Mouse (Mus musculus): ENCODE measurements around the gene Rnaseh2c.

Gene Rnaseh2c

DNA sequence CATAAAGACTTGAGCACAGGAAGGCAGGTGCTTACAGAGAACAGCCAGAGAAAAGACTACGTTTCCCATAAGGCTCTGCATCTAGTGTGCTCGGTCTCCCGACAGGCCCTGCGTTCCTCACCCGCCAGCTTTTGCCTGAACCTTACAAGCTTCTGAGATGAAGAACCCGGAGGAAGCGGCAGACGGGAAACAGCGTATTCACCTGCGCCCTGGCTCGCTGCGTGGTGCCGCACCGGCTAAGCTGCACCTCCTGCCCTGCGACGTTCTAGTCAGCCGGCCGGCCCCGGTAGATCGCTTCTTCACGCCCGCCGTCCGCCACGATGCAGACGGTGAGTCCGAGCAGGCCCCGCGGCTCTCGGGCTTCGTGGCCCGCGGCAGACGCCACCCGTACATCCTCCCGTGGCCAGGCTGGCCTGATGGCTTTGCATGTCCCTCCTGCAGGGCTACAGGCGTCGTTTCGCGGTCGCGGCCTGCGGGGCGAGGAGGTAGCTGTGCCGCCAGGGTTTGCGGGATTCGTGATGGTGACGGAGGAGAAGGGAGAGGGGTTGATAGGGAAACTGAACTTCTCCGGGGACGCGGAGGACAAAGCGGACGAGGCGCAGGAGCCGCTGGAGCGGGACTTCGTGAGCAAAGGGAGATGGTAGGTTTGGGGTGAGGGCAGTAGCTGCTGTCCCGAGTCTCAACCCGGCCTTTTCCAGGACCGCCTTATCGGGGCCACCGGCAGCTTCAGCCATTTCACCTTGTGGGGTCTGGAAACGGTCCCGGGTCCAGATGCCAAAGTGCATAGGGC, at the start of gene Rnaseh2c:
Gene Rnaseh2c (plus strand): TSS at position 122 of the 790 bp plus-strand sequence.
- DNase-seq: peak; percentile 85

DNA sequence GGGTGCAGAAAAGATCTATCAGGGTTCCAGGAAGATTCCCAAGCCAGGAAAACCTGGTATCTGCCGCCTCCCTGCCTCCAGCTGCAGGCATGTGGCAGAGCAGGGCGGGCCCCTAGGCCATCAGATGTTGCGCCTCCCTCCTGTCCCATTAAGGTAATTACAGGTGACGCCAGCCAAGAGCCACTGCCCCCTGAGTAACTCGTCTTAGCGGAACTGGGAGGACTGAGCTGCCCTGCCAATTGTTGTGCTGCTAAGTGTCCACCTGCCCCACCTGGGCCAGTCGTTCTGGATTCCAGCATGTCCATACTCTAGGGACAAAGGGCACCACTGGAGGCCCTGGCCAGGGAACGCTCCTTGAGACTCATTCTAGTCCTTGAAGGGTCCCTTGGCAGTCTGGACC, 47.9 kb upstream of the Rnaseh2c start:
- DNase-seq: no peak

DNA sequence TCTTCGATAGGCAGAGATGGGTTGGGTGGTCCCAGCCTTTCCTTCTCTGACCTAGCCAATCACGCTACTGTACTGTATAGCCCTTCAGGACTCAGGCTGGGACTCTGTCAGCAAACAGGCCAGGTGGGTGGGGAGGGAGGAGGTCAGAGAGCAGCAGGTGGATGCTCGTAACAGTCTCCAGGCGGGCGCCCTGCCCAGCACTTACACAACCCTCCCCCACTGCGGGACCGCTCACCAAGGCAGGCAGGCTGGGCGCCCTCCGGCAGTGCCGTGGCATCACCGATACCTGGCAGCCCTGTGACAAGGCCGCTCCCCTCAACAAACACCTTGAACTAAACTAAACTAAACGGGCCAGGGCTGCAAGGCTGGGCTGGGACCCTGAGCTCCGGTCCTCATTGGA, 47.5 kb upstream of the Rnaseh2c start:
- no peak for DNase-seq

DNA sequence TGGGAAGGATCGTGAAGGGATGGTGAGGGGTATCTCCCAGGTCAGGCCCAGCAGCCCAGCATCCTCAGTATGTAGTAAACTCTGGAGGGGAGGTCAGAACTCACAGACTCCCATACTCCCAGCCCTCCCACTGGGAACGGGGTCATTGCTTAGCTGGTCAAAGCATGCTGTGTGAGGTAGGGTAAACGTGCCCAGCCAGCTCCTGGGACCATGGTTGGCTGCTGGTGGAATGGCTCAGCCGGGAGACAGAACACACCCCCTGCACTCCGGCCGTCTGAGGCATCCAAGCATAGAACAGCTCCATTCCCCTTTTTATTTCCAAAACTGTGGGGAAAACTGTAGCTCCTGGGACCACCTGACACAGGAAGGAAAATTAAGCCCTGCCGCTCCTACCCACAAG, 43.5 kb upstream of the Rnaseh2c start:
- no peak for DNase-seq

DNA sequence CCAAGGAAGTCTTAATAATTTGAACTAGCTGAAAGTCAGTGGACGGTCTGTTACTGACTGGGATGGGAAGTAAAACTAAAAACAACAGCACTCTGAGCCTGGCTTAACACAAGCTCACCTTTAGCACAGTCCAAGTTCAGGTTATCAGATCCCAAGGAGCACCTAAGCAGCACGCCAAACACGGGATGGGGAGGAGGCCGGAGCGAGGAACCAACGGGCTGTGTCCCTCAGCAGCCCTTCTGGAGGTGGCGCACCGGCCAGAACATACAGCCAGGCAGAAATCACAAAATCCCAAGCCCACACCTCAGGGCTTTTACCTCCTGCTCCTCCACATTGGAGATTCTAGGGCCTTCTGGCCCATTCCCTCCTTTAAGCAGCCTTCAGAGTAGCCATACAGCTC, 42.9 kb upstream of the Rnaseh2c start:
- DNase-seq: no peak

DNA sequence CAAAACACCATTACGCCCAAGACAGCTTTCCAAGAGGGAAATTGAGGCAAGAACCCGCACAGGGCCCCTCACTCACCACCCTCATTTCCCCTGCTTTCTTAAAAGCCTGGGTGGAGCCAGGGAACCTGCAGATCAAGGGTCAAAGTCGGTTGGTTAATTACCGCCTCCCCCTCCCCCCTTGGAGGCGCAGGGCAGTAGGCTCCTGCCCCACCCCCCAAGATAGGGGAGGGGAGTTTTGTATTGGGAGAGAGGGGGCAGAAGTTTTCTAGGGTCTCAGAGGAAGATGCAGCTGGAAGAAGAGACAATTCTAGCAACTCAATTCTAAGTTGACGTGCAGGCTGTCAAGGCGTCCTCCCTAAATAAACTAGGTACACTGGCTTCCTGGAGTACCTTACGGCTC, 42.4 kb upstream of the Rnaseh2c start:
- no peak for DNase-seq

DNA sequence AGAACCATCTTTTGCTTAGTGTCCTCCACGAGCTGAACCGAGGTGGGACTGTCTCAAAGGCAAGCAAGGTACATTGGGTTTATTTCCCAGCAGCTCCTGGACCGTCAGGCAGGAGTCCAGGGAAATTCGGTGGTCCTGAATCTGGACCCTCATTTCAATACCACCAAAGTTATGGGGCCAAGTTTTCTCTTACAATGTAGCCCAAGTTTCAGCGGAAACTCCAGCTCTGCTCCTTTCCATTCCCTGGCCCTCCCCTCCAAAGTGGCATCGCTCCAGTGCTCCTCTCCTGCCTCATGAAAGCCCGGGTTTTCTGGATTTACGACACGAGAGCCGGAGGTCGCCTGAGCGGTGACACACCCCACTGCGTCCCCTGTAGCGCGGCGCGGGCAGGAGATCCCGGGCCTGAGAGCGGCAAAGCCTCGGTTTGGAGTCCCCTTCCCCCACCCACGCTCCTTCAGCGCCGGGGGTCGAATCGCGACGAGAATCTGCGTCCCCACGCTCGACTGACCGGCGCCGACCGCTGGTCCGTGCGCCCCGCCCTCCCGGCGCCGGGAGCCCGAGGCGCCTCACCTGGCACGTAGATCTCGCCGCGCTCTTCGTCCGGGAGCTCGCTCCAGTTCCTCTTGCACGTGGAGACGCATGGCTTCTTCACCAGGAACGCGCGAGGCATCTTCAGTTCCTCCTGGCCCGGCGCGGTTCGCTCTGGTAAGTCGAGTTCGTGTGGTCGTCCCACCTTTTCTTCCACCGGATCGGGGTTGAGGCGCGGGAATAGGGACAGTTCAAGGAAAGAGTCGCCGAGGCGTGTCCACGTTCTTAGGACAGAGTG, 41.8 kb upstream of the Rnaseh2c start:
- DNase-seq: no peak

DNA sequence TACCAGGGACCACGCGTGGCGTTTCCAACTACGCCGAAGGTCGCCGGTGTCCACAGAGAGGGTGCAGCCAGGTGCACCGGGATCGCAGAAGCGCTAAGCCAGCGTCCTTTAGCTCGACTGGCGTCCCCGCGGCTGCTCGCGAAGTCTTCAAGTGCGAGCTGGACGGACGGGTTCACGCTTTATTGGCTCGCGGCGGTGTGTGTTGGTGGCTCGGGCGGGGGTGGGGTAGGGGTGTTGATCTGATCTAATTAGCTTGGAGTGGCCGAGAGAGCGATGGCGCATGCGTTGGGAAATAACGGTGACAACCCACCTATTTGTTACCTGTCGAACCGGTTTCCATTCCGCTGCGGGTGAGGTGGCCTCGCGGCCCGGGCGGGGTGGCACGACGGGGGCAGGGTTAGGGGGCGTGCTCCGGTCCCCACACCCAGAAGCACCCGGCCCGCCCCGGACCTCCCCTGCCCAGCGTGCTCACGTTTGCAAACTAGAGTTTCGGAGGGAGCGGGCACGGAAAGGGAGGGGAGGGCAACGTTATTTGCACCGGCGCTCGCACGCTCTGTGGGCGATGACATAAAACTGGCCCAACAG, 41.1 kb upstream of the Rnaseh2c start, which contains the start of gene Ovol1:
Gene Ovol1 (minus strand): TSS at position 190 of the 585 bp plus-strand sequence.
- no peak for DNase-seq

DNA sequence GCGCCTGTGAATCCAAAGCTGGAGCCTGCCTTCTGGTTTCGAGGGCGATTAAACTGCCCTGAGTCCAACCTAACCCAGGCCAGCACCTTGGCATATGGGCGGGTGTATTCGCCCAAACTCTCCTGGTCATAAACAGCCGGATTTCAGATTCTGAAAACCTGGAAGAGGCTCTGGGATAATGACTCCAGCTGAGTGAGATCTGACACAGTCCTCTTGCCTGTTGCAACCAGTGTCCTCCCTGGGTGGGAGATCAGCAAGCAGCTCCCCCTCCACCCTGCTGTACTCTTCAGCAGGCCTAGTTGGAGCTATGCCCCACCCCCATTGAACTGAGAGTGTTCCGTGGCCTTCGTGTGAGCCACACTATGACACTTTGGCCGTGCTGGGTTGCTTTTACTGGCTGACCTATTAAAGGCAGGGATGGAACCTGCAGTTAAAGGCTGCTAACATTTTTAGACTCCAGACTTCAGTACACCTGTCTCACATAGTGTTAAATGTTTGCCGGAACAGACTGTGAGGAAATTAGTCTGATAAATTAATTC, 40.4 kb upstream of the Rnaseh2c start:
- DNase-seq: no peak

DNA sequence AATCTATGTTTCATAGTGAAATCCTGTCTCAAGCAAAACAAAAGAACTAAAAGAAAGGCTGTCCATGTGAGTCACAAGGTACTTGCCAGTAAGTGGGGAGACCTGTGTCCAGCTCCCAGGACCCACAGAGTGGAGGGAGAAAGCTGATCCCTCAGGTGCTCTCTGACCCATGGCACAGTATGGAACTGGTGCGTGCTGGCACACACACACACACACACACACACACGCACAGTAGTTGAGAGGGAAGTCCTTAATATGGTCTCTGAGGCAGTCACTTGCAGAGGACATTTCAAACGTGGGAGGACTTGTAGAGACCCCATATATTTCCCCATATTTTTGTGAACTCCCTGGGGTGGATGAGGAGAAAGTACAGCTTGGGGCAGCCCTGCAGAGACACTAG, 39.8 kb upstream of the Rnaseh2c start:
- DNase-seq: no peak

DNA sequence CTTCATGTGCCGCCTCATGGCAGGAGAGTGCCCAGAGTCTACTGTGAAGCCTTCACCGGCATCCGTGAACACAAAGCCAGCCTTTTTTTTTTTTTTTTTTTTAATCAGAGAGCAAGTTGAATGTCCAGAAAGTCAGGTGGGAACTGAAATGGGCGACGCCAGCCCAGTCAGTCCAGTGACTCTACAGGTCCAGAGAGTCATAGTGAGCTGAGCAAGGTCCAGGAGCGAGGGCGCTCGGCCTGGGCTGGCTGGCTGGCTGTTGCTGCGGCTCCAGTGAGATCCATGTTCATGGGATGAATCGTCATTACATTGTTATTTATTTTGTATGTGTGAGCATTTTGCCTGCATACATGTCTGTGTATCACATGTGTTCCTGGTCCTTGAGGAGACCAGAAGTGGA, 38.9 kb upstream of the Rnaseh2c start:
- no peak for DNase-seq

DNA sequence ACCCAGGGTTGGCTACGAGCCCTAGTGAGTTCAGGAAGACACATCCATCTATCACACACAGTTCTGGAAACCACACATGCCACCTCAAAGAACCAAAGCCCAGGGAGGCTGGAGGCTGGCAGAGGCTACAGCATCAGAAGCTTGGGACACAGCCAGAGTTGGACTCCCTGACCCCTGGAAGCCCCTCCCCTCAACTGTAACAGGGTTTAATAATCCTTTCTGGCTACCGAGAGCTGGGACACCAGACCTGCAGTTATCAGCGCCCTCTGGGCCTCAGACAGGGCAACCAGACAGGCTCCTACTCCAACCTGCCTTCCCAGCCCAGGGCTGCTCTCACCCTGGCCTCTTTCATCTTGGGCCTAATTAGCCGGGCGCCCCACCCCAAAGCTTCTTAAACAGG, 35.4 kb upstream of the Rnaseh2c start:
- DNase-seq: no peak

DNA sequence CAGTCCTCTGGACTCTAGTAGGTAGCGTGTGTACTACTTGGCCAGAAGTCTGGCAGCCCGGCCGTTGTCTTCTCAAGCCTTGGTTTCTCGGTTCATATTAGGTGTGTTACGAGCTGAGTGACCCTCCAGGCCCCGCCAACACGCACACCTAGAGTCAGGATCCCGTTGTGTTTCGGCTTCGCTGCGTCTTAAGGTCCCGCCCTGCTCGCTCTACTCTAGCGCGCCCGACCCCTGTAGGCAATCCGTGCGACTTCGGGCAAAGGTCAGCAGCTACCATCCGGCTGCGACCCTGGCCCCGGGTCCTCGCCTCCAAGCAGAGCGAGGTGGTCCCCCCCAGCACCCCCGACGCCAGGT, 34.5 kb upstream of the Rnaseh2c start:
- DNase-seq: no peak

DNA sequence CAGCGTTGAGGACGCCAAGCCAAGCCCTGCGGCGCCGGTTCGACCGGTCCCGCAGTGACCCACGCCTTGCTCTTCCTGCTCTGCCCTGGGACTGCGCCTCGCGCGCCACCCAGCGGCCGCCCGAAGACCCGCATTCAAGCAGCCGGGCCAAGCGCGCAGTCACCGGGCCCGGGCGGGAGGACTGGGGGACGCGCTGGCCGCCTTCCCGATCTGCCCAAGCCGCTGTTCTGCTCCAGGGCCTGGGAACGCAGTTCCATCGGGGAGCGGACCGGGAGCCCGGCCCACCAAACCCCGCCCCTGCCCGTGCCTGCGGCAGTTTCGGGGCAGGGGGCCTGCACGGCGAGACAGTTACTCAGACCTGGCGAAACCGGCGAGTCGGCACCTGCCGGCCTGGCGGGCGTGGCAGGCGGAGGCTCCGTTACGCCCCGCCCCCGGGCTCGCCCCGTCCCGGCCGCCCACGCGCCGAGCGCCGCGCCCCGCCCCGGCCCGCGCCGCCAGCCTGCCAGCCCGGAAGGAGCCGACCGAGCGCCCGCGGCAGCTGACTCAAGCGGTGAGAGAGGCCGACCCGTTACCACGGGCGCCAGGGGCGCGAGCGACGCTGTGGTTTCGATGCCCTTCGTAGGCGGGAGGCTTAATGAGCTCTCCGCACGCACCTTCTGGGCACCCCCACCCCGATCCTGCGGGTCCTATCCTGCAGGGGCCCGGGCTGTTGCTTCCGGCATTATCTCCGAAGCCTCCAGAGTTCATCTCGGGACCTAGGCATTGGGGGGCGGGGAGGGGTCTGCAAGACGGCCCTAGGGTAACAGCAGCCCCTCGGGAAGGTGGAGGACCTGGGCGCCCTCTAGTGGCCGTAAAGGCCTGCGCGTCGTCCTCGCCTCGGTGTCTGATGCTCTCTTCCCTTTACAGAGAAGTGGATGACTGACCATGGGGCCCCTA, 33.9 kb upstream of the Rnaseh2c start, which contains the start of gene Ap5b1:
Gene Ap5b1 (plus strand): TSS at position 492 of the 936 bp plus-strand sequence.
- DNase-seq: peak; percentile 91

DNA sequence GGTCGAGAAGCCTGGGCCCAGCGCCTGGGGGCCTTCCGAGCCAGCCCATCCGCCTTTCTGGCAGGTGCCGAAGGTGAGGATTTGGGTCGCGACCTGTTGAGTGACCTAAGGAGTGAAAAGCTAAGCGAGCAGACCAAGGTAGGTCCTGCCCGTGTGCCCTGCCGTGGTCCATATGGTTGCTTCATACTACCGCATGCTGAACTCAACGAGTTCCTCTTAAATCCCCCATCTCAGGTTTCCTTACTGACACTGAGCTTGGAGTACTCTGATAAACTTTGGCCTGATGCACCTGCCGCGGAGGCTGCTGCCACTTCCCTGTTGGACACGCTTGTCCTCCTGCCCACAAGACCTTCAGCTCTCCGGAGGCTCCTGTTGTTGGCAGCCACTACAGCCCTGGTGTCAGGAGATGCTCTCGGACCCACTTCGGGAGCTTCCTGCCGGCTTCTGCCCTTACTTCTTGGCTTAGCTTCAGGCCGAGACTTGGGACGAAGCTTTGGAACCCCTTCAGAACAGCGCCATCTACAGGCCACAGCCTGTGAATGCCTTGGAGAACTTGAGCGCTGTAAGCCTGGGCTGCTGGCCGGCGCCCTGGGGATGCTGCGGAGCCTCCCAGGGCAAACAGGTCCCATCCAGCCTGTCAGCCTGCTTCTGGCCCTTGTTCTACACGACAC, 33.1 kb upstream of the Rnaseh2c start:
- DNase-seq: peak; percentile 88

DNA sequence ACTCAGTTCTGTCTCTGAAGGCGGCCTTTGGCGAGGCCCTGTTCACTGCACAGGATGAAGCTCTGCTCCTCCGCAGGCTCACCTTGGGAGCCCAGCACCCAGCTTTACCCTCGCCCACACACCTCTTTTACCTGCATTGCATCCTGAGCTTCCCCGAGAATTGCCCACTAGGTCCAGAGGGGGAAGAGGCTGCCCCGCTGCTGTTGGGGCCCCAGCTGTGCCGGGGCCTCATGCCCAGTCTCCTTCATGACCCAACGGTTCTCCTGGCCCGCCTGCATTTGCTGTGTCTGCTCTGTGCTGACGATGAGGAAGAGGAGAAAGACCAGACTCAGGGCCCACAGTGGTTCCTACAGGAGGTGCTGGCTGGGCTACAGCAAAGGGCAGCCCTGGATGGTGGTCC, 32.2 kb upstream of the Rnaseh2c start:
- no peak for DNase-seq

DNA sequence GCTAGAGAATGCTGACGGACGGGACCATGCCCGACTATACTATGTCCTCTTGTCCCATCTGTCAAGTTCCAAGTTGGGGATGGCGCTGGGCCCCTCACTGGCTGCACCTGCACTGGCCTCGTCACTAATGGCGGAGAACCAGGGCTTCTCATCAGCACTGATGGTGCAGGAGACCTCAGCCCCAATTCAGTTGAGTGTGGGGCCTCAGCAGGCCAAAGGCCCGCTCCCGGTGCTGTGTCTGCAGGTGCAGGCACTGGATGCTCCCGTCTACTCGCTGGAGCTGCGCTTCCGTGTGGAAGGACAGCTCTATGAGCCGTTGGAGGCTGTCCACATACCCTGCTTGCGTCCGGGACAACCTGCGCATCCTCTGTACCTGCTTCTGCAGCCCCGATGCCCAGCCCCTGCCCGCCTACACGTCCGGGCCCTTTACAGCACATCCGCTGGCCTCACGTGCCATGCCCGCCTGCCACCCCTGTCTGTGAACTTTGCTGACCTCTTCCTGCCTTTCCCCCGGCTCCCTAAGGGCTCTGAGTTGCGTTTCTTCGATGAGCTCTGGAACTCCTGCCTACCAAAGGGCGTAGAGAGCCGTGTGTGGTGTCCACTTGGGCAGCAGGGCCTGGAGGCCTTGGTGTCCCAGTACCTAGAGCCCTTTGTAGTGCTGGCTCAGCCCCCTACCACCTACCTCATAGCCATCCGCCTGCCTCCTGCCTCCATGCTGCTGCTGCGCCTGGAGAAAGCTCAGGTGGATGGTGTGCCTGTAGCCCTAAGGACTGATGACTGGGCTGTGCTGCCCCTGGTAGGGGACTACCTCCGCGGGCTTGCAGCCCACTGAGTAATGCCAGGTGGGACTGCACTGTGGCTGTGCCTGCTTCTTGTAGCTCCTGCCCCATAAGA, 31.1 kb upstream of the Rnaseh2c start:
- no peak for DNase-seq

DNA sequence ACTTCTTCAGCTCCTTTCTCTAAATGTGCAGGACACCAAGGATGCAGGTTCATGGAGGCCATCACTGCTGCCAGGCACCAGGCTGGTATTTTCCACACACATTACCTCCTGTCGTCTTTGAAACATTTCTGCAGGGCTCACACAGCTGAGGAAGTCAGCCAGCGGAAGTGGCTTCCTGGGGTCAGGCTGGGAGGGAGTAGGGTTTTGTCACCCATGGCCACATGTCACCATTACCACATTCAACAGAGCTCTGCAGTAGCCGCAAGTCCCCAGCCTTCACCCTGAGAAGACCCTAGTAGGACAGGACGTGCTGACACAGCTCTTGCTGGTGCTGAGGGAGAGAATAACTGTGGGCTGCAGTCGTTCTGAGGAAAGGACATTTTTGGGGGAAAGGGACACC, 29.8 kb upstream of the Rnaseh2c start:
- DNase-seq: peak; percentile 35

DNA sequence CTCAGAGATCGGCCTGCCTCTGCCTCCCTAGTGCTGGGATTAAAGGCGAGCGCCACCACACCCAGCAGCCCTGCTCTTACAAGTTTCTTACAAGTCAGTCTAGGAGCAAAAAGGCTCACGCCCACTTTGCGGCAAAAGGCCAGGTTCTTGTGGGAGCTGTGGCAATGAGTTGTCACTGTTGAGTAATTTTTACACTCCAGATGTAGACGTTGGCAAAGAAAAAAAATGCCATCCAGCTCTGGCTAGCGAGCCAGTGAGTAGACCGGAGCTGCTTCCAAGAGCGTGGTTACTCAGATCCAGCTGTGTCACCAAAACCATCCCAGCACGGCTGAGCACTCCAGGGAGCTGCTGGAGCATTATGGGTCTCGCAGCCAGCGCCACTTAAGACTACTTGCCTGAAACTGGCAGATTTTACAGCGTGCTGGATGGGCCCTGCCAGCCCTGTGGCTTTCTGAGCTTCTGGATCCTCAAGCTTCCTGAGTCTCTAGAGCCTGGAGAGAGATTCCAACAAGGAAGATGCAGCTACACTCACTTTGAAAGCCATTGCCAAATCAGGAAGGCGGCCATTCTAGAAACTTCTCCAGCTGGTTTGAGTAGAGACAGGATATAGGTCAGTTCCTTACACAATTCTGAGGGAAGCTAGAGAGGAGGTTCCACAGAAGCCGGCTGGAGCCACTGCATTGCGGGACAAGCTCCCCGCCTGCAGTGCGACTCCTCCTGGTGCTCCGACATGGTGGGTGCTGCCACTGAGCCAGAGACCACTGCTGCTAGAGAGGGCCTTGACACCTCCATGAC, 29.1 kb upstream of the Rnaseh2c start:
- peak; percentile 19 for DNase-seq

DNA sequence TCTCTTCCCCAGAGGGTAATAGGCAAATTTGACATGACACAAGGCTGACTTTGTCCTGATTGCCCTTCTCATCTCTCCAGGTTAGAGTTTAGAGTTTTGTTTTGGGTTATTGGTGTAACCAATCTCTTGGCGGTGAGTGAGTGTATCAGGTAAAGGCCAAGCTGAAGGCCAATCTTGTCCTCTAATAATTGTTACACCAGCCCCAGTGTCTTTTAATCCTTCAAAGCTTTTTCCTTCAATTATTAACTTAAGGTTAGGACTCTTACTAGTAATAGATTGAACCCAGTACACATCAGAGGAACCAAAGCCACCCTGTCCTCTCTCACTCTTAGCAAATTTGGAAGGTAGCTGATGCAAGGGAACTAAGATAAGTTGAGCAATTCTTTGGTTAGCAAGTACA, 26.3 kb upstream of the Rnaseh2c start:
- no peak for DNase-seq

Measured in liver (tissue).